Mouse (Mus musculus): Measurements from ENCODE around the gene Gna14.

- TF ChIP-seq CTCF (IDR thresholded peaks at IDR 0.05; ENCODE audit: low read depth) (no peak), EP300 (IDR thresholded peaks at IDR 0.05; ENCODE audit: low read depth) (no peak)
Measured at GRCm38 (mm10) chr19:16484671-16485070, 49.1 kb downstream of the Gna14 start.

Data from liver, postnatal 0 days (tissue).